Mouse (Mus musculus) intestine, embryonic 16.5 days (tissue): ENCODE data around the gene Hist1h1t. TPM values are rescaled to one million over a fixed set of nuclear protein-coding genes. Genes with fewer than 3 reads are reported as not detected.

Source experiments
- ATAC-seq: fragments of 200-750 bp; cut with Nextera tagmentation; 2 replicates; pipeline ENCODE4 v1.8.0; 2017; ENCODE audit warnings: moderate TSS enrichment, moderate library complexity
- H3K27ac ChIP-seq: fragments of 300-500 bp; sonication (generic); 2 replicates; pipeline ENCODE4 v1.5.1; 2014; ENCODE audit warnings: mild to moderate bottlenecking, low read length
- H3K27me3 ChIP-seq: fragments of 300-500 bp; sonication (generic); replicated peaks from 2 replicates; pipeline ENCODE4 v1.6.1; 2014; ENCODE audit warnings: low read length, control low read depth, mixed read lengths; ENCODE audit not compliant: control insufficient read depth, insufficient read depth
- H3K36me3 ChIP-seq: fragments of 300-500 bp; sonication (generic); 2 replicates; pipeline ENCODE4 v1.6.1; 2014; ENCODE audit warnings: low read length, control low read depth; ENCODE audit not compliant: control insufficient read depth, insufficient read depth
- H3K4me1 ChIP-seq: fragments of 300-500 bp; sonication (generic); 2 replicates; pipeline ENCODE4 v1.6.1; 2014; ENCODE audit warnings: low read length, control low read depth, mixed read lengths; ENCODE audit not compliant: control insufficient read depth, insufficient read depth
- H3K4me2 ChIP-seq: fragments of 300-500 bp; sonication (generic); 2 replicates; pipeline ENCODE4 v1.6.1; 2014; ENCODE audit warnings: low read depth, low read length, control low read depth
- H3K4me3 ChIP-seq: fragments of 300-500 bp; sonication (generic); 2 replicates; pipeline ENCODE4 v1.5.1; 2014; ENCODE audit warnings: mild to moderate bottlenecking, low read length
- H3K9ac ChIP-seq: fragments of 300-500 bp; sonication (generic); 2 replicates; pipeline ENCODE4 v1.6.1; 2014; ENCODE audit warnings: low read depth, low read length
- H3K9me3 ChIP-seq: fragments of 300-500 bp; sonication (generic); 2 replicates; pipeline ENCODE4 v1.6.1; 2016; ENCODE audit warnings: low read length, control low read depth; ENCODE audit not compliant: control insufficient read depth
- WGBS: fragments of 180-500 bp; shearing (Covaris S2); extraction: QIAGEN DNeasy Blood & Tissue Kit; methylation state at CpG from one replicate; pipeline ENCODE4 v1.1.7; 2014; 5-methylcytosine and 5-hydroxymethylcytosine counted together
- polyA plus RNA-seq: library from polyadenylated mRNA; unstranded; fragments of >200 nt; fragmentation: Nextera tagmentation; extraction: Ambion mirVana; gene quantifications from 2 replicates; pipeline ENCODE4 v1.2.1, GENCODE M21; 2015

Gene Hist1h1t
- polyA plus RNA-seq, 1 experiment from 2014 or later: 0.15 TPM

DNA sequence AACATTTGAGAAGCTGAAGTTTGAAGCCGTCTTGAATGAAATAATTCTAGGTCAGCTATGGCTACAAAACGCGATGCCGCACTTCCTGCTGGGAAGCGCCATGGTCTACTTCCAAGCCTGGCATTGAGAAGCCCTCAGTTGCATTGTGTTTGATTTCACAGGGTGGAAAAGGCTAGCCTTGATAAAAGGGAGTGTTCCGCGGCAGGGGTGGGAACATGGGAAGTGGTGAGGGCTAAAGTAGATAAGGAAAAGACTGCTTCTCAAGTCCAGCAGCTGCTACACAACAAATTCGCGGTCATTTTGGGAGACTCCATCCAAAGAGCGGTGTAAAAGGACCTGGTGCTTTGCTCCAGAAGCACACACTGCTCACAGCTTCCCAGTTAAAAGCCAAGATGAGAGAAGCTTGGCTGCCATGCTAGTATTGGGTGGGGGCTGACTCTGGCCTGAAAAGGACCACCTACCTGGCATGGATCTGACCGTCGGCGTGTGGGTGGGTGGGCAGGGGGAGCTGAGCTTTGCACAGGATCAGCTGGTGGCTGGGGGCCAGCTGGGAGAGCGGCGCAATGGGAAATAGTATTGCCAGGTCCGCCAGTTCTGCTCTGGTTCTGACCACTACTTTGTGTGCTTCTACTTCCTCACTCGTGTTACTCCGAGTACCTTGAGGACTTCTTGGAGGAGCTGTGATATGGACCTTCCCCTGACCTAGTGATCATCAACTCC, 33.0 kb downstream of the Hist1h1t start:
- Histone ChIP-seq H3K4me3 (no peak overlapping the region), H3K9me3 (no peaks in the 10 kb centered on the region), H3K4me2 (no peak overlapping the region), H3K4me1 (no peaks in the 10 kb centered on the region), H3K27me3 (no peaks in the 10 kb centered on the region), H3K9ac (no peak overlapping the region), H3K27ac (no peak overlapping the region), H3K36me3 (no peaks in the 10 kb centered on the region)
- WGBS: 88% methylated on average over 18 of the region's 18 CpGs
- no peak for ATAC-seq

- Histone ChIP-seq H3K27ac (no peak overlapping the region), H3K9me3 (no peaks in the 10 kb centered on the region), H3K4me2 (no peak overlapping the region), H3K36me3 (no peaks in the 10 kb centered on the region), H3K4me3 (no peak overlapping the region), H3K9ac (no peak overlapping the region), H3K27me3 (no peaks in the 10 kb centered on the region), H3K4me1 (no peaks in the 10 kb centered on the region)
- 89% methylated on average over 9 of the region's 9 CpGs for WGBS
- ATAC-seq: no peak
These were observed 33.5 kb downstream of the Hist1h1t start for GRCm38 (mm10) chr13:23729192-23729525.

DNA sequence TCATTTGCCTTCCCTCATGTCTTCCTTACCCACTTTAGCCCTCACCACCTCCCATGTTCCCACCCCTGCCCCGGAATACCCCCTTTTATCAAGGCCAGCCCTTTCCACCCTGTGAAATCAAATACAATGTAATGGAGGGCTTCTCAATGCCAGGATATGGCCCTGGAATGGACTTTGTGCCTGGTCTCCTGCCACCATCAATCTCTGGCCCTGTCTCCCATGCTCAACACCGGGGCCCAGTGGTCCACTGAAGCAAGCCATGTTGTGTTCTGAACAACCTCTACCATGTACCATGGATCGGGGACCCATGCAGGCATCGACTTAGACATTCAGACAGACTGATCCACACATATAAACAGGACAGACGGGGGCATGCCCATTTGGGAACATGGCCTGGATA, 34.1 kb downstream of the Hist1h1t start:
- Histone ChIP-seq H3K27ac (no peak overlapping the region), H3K9me3 (no peaks in the 10 kb centered on the region), H3K4me2 (no peak overlapping the region), H3K36me3 (no peaks in the 10 kb centered on the region), H3K9ac (no peak overlapping the region), H3K4me3 (no peak overlapping the region), H3K27me3 (no peaks in the 10 kb centered on the region), H3K4me1 (no peaks in the 10 kb centered on the region)
- WGBS: 90% methylated on average over 5 of the region's 5 CpGs
- ATAC-seq: no peak

DNA sequence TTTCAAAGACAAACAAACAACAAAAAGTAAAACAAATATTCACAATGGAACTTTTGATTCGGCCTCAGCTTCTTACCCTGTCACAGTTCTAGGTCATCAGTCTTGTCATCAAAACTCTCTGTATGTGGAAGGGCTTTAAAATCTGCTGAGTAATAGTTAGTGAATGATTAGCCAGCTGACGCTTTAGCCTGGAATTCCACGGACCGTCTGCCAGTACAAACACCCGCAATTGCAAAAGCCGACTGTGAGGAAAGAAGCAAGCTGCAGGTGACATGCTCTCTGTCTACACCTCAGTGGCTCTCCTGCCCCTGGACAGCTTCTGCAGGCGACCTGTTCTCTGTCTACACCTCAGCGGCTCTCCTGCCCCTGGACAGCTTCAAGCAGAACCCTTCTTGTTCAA, 34.9 kb downstream of the Hist1h1t start:
- 31% methylated on average over 8 of the region's 8 CpGs for WGBS
- no peak overlapping the region for H3K9ac ChIP-seq
- peak overlapping the region; percentile 27; the same call in 1 of the 2 replicates for H3K4me2 ChIP-seq
- H3K27ac ChIP-seq: no peak overlapping the region
- no peaks in the 10 kb centered on the region for H3K9me3 ChIP-seq
- no peaks in the 10 kb centered on the region for H3K27me3 ChIP-seq
- H3K4me3 ChIP-seq: no peak overlapping the region
- H3K36me3 ChIP-seq: no peaks in the 10 kb centered on the region
- no peaks in the 10 kb centered on the region for H3K4me1 ChIP-seq
- peak; percentile 91 for ATAC-seq

DNA sequence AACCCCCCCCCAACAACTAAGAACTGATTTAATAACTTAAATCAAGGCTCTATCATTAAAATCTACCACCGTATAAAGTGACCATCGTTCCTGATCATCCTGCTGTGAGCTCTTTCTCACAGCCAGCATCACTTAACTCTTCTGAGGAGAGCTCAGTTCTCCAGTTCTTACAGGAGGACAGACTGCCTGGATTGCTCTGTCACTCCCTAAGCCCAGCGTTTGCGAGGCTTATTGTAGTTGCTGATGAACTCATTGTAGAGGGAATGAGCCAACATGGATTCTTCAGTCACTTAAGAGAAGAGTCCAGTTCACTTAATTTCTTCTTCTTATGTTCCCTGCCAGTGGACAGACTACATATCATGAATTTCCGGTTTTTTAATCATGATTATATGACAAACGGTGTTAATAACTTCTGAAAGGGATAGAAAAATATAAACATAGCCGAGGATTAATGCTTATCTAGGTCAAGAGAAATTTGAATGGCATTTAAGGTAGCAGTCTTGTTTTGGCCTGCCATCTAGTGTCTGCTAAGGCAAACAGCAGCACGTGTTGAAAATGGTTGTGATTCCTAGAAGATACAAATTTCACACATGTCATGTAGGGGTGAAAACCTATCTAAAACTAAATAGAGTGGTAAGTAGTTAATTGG, 36.7 kb downstream of the Hist1h1t start:
- WGBS: 23% methylated on average over 8 of the region's 8 CpGs
- no peaks in the 10 kb centered on the region for H3K4me1 ChIP-seq
- no peaks in the 10 kb centered on the region for H3K27me3 ChIP-seq
- no peaks in the 10 kb centered on the region for H3K36me3 ChIP-seq
- no peak overlapping the region for H3K4me2 ChIP-seq
- H3K9ac ChIP-seq: no peak overlapping the region
- H3K4me3 ChIP-seq: no peak overlapping the region
- ATAC-seq: no peak
- H3K27ac ChIP-seq: no peak overlapping the region
- H3K9me3 ChIP-seq: no peaks in the 10 kb centered on the region

GRCm38 (mm10) chr13:23737091-23737490, 41.5 kb downstream of the Hist1h1t start:
- H3K4me1 ChIP-seq: peaks cover 5% of the 10 kb centered on the region; the same call in 1 of the 2 replicates
- no peak overlapping the region for H3K27ac ChIP-seq
- no peak overlapping the region for H3K4me2 ChIP-seq
- no peak overlapping the region for H3K9ac ChIP-seq
- no peaks in the 10 kb centered on the region for H3K36me3 ChIP-seq
- H3K9me3 ChIP-seq: no peaks in the 10 kb centered on the region
- no peak overlapping the region for H3K4me3 ChIP-seq
- 87% methylated on average over 5 of the region's 5 CpGs for WGBS
- ATAC-seq: no peak
- no peaks in the 10 kb centered on the region for H3K27me3 ChIP-seq

GRCm38 (mm10) chr13:23738041-23738440, 42.4 kb downstream of the Hist1h1t start:
- Histone ChIP-seq H3K4me2 (peak overlapping the region; percentile 91; the same call in 1 of the 2 replicates), H3K4me1 (peaks cover 5% of the 10 kb centered on the region; the same call in 1 of the 2 replicates), H3K27ac (peak overlapping the region; percentile 99), H3K4me3 (peak overlapping the region; percentile 61), H3K36me3 (no peaks in the 10 kb centered on the region), H3K9me3 (no peaks in the 10 kb centered on the region), H3K9ac (peak overlapping the region; percentile 94), H3K27me3 (no peaks in the 10 kb centered on the region)
- WGBS: 22% methylated on average over 4 of the region's 4 CpGs
- ATAC-seq: no peak

GRCm38 (mm10) chr13:23738677-23739068, 43.1 kb downstream of the Hist1h1t start, which contains the start of gene Hist1h1c:
Gene Hist1h1c, plus strand, starts transcription at chr13:23738808.
- Histone ChIP-seq H3K27me3 (no peaks in the 10 kb centered on the region), H3K4me3 (peak within 1 kb of the TSS; percentile 61), H3K9me3 (no peaks in the 10 kb centered on the region), H3K36me3 (no peaks in the 10 kb centered on the region), H3K27ac (peak within 1 kb of the TSS; percentile 99), H3K4me1 (peaks cover 5% of the 10 kb centered on the region; the same call in 1 of the 2 replicates), H3K4me2 (peak within 1 kb of the TSS; percentile 91), H3K9ac (peak within 1 kb of the TSS; percentile 94)
- WGBS: under 1% methylated on average over 27 of the region's 38 CpGs
- ATAC-seq: peak; percentile 88

DNA sequence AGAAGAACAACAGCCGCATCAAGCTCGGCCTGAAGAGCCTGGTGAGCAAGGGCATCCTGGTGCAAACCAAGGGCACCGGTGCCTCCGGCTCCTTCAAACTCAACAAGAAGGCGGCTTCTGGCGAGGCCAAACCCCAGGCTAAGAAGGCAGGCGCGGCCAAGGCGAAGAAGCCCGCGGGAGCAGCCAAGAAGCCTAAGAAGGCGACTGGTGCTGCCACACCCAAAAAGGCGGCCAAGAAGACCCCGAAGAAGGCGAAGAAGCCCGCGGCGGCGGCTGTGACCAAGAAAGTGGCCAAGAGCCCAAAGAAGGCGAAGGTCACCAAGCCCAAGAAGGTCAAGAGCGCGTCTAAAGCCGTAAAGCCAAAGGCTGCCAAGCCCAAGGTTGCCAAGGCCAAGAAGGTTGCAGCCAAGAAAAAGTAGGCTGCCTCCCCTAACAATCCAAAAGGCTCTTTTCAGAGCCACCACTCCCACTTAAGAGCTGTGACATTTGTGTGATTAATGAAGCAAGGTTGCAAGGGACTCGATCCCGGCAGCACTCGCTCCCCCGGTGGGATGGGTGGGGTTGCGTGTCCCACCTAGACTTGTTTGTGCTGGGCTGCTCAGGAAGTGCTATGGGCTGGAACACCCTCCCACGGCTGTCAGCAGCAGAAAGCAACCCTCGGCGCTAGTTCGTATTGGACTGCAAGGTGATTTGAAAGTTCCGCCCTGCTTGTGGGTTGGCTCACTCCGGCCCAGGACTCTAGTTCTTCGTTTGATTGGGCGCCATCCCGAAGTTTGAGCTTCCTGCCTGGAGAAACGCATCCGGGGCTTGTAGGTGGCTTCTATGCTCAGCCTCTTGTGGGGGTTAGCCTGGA, 43.7 kb downstream of the Hist1h1t start:
- ATAC-seq: peak; percentile 91
- Histone ChIP-seq H3K4me1 (peaks cover 5% of the 10 kb centered on the region), H3K27me3 (no peaks in the 10 kb centered on the region), H3K9me3 (no peaks in the 10 kb centered on the region), H3K36me3 (no peaks in the 10 kb centered on the region), H3K27ac (peak overlapping the region; percentile 99), H3K9ac (peak overlapping the region; percentile 94), H3K4me2 (peak overlapping the region; percentile 91), H3K4me3 (peak overlapping the region; percentile 61)
- WGBS: under 1% methylated on average over 39 of the region's 39 CpGs
